Mouse (Mus musculus): ENCODE measurements at regions not wholly inside any gene's neighbourhood (a gene's known extent, or its start where the extent isn't known, plus 50 kb on each side); places are given as distances from the start of the nearest gene placed in this dataset.

DNA sequence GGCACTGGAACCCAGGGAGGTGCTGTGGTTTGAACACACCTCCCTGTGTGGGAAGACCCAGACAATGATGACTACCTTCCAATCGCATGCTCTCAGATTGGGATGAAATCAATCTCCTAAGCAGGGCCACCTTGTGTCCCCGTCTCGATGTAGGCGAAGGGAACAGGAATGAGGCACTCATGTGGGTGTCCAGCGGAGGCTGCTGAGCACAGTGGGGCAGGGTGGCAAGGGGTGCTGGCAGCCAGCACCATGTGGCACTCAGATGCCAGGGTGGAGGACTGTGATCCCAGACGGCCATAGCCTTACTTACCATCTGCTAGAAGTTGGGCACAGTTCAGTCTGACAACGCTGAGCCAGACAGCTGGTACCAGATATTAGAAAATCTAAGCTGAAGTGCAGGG, 137.2 kb upstream of the Sox11 start:
- no peak for DNase-seq

DNA sequence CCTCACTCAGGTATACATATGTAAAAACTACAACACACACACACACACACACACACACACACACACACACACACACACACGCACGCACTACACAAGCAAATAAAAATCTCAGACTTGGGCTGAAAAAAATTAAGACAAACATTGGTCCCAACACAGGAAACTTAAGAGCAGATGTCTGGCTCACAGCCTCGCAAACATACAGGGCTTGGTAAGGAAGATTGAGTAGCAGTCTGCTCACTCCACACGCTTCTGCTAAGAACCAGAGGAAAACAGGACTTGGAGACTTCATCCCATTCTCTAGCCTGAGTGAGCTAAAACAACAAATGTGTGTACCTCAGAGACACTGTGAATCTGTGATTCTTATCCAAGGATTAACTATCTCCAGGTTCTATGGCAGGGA, 132.3 kb upstream of the Sox11 start:
- no peak for DNase-seq

GRCm38 (mm10) chr12:27471557-27471956, 129.2 kb upstream of the Sox11 start:
- DNase-seq: no peak

GRCm38 (mm10) chr12:27470346-27470745, 128.0 kb upstream of the Sox11 start:
- no peak for DNase-seq

DNA sequence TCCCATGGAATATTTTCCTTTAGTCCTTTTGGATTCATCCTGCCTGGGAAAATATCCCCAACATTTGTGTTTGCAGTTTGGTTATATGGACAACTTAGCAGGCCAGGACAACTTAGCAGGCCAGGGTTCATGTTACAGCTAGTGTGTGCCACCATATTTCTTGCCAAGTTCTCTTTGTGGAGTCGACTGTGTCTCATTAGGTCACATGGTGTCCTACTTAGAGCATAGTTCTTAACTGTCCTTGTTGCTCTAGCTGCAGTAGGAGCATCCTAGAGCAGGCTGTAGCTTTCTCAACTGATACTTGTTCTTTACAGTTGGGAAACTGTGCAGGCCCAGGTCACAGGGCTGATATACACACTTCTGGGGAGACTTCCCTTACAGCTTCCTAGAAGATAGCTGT, 126.4 kb upstream of the Sox11 start:
- DNase-seq: no peak

DNA sequence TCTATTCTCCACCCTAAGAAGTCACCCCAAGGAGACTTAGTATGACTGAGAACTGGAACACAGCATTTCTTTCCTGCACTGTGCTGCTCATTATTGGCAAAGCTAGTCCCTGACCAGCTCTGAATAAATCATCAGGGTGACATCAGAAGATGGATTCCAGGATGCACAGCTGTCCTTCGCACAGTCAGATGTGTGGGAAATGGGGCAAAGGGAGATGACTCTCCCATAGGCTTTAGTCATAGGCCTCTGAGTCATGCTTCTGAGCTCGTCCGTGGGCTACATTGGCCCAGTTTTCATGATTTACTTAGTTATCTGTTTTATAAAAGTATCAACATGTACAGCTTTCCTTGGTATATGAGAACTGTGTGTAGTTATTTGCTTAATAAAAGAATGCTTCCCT, 125.8 kb upstream of the Sox11 start:
- no peak for DNase-seq

DNA sequence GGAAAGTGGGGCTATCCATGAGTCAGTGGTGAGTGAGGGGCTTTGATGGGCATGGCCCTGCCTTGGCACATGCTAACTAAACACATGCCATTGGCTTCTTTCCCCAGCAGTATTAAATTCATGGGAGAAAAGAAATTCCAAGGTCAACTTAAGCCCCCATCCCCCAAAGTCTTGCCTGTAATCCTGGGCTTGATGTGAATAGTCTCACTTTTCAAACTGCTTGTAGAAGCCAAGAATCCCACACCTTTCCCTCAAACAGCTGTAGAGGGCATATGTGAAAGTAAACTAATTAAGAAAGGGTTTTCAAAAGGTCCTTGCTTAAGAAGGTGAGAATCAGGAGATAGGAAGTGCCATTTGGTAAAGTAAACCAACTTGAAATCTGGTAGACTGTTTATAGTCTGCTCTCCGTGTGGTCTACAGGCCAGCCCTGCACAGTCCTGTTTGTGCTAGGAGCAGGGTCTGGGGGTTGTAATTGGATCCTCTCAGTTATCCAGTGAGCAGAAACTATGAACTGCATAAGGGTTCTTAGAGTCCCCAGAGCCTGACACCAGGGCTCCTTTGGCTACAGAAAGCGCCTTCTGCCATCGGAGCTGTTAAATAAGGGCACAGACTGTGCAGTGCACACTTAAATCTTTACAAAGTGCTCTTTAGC, 123.3 kb upstream of the Sox11 start:
- no peak for DNase-seq

- no peak for DNase-seq
These were observed 116.3 kb upstream of the Sox11 start for GRCm38 (mm10) chr12:27458674-27459073.

DNA sequence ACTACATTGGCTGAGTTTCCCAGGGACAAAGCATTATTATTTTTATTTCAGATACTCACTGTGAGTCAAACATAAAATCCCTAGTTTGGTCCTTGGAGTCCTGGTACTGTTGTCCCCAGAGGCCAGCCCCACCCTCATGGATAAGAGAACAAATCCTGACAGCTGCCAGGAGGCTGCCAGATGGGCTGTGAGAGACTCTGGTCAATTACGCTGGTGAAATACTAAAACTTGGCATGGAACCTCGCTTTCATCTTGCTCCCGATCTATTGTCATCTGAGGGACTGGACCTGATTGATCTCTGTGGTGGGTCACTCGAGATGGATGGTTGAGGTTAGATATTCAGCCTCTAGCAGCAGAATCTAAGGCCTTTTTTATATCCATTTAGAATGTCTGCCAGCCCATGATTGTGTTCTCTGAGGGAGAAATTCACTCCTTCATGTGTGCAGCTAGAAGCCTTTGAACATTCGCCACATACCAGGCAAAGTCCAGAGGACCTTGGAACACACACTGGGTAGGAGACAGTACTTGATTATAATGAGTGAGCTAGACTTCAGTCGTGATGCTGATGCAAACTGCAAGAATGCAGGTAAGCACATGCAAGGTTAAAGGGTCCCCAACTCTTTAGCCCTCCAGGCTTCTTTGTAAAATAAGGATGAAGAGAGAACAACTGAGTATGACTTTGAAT, 95.4 kb upstream of the Sox11 start:
- DNase-seq: no peak

DNA sequence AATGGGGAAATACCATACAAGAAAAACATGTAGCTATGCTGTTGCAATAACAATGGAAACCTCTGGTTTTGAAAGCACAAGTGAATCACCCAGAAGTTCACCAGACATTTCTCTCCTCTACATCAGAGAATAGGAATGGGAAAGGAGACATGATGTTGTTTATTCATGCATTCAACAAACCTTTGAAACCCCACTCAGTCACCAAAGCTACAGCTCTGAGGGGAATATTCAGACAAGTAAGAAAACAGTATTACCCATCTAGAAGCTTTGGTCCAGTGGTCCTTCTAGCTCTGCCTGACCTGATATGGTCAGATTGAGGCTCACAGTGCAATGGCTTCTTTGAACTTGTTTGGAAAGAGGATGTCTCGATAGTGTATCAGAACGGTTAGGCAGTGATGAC, 89.0 kb upstream of the Sox11 start:
- no peak for DNase-seq

GRCm38 (mm10) chr12:27417387-27418009, 75.1 kb upstream of the Sox11 start:
- DNase-seq: no peak

DNA sequence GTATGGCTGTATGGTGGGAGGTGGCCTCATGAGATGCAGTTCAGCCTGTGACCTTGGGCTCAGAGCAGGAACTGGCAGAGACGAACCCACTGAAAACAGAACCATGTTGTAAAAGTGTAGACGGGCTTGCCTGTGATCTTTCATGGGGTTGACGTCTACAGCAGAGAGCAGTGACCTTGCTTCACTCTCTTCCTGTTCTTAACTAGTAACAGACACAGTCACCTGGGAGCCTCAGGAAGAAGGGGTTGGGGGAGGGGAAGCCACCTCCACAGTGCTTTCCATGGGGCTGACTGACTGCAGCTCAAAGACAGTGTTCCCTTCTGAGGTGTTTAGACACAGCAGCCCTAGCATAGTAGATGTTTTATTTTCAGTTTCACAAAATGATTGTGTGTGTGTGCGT, 68.2 kb upstream of the Sox11 start:
- no peak for DNase-seq

GRCm38 (mm10) chr12:27408440-27408839, 66.1 kb upstream of the Sox11 start:
- no peak for DNase-seq

GRCm38 (mm10) chr12:27399392-27399791, 57.0 kb upstream of the Sox11 start:
- no peak for DNase-seq

Measured in heart, postnatal 4 days (tissue).